Mouse (Mus musculus) erythroblast, embryonic 14.5 days (primary cell): ENCODE measurements around the gene Ssr1.

Experiments used
- GATA1 ChIP-seq: IDR thresholded peaks from 2 replicates; pipeline ENCODE4 v1.6.1; 2012; ENCODE audit warnings: low read length, inconsistent platforms, mixed read lengths
- TAL1 ChIP-seq: IDR thresholded peaks from 3 replicates; pipeline ENCODE4 v1.6.1; 2012; ENCODE audit warnings: low read length, inconsistent platforms, mixed read lengths

- TF ChIP-seq TAL1 (no peak), GATA1 (no peak)
Observed at GRCm38 (mm10) chr13:37926394-37926793, 67.6 kb downstream of the Ssr1 start.
